Mouse (Mus musculus) liver, postnatal 0 days (tissue): ENCODE results near the gene 3110082J24Rik. TPM values are rescaled to one million over a fixed set of nuclear protein-coding genes. Genes with fewer than 3 reads are reported as not detected.

ENCODE experiments used
- ATAC-seq: fragments of 200-750 bp; cut with Nextera tagmentation; 2 replicates; pipeline ENCODE4 v1.8.0; 2017; ENCODE audit warnings: mild to moderate bottlenecking, moderate library complexity
- DNase-seq: peaks from one replicate; pipeline ENCODE4 v3.0.0-alpha.2; 2016
- H3K27ac ChIP-seq: fragments of 300-500 bp; sonication (generic); 2 replicates; pipeline ENCODE4 v1.5.1; 2014; ENCODE audit warnings: antibody characterized with exemption, moderate library complexity, mild to moderate bottlenecking, low read depth
- H3K27me3 ChIP-seq: fragments of 300-500 bp; sonication (generic); 2 replicates; pipeline ENCODE4 v1.6.1; 2014; ENCODE audit warnings: low read length, control low read depth, mixed read lengths; ENCODE audit not compliant: insufficient read depth
- H3K36me3 ChIP-seq: fragments of 300-500 bp; sonication (generic); replicated peaks from 2 replicates; pipeline ENCODE4 v1.6.1; 2014; ENCODE audit warnings: mild to moderate bottlenecking, control low read depth, low read length, moderate library complexity, mixed read lengths; ENCODE audit not compliant: insufficient read depth
- H3K4me1 ChIP-seq: fragments of 300-500 bp; sonication (generic); 2 replicates; pipeline ENCODE4 v1.6.1; 2014; ENCODE audit warnings: antibody characterized with exemption, mild to moderate bottlenecking, control low read depth; ENCODE audit not compliant: insufficient read depth
- H3K4me2 ChIP-seq: fragments of 300-500 bp; sonication (generic); 2 replicates; pipeline ENCODE4 v1.6.1; 2014; ENCODE audit warnings: low read depth, mild to moderate bottlenecking, low read length, moderate library complexity, mixed read lengths
- H3K4me3 ChIP-seq: fragments of 300-500 bp; sonication (generic); 2 replicates; pipeline ENCODE4 v1.5.1; 2014; ENCODE audit warnings: low read depth, low read length
- H3K9ac ChIP-seq: fragments of 300-500 bp; sonication (generic); replicated peaks from 2 replicates; pipeline ENCODE4 v1.6.1; 2014; ENCODE audit warnings: mild to moderate bottlenecking, moderate library complexity
- H3K9me3 ChIP-seq: fragments of 300-500 bp; sonication (generic); 2 replicates; pipeline ENCODE4 v1.6.1; 2016; ENCODE audit warnings: mild to moderate bottlenecking, control low read depth, low read length, mixed read lengths
- CTCF ChIP-seq: sonication (generic); IDR thresholded peaks from 2 replicates; pipeline ENCODE4 v1.5.1; 2016; ENCODE audit warnings: antibody characterized with exemption, low read depth
- EP300 ChIP-seq: IDR thresholded peaks from 2 replicates; pipeline ENCODE4 v1.6.1; 2016; ENCODE audit warnings: antibody characterized with exemption, low read depth, mild to moderate bottlenecking
- WGBS: fragments of 180-500 bp; shearing (Covaris S2); extraction: QIAGEN DNeasy Blood & Tissue Kit; methylation state at CpG from one replicate; pipeline ENCODE4 v1.1.7; 2014; ENCODE audit not compliant: insufficient replicate concordance; 5-methylcytosine and 5-hydroxymethylcytosine counted together
- polyA plus RNA-seq: library from polyadenylated mRNA; unstranded; fragments of >200 nt; fragmentation: Nextera tagmentation; extraction: Ambion mirVana; gene quantifications from 2 replicates; pipeline ENCODE4 v1.2.1, GENCODE M21; 2015

Gene 3110082J24Rik
- not detected in 2 replicates for polyA plus RNA-seq

DNA sequence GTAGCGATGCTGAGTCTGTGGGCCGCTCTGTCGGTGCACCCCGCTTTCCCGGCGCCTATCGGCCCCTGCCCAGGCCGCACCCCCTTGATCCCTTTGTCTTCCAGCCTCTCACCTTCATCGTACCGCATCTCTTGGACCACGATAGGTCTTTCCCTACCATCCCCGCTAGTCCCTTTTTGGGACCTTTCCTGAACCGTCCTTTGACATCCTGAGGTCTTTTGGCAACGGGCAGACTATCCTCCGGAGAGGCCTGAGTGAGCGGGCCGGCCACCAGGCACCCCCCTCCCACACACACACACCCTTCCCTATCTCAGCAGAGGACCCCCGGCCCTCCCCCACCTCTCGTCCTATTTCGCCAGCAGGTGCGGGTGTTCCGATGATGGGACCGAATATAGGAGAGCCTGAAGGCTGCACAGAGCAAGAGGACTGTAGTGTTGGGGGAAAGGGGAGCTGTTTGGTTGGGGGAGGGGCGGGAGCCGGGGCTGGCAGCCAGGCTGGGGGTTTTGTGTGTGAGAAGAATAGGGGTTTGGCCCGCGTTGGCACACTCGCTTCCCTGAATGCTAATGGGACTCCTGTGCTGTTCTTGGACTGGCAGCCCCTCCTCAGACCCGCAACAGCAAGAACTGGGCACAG is at the start of gene 3110082J24Rik:
Gene 3110082J24Rik (minus strand): TSS at position 419 of the 633 bp plus-strand sequence.
- peaks cover 15% of the 10 kb centered on the region for H3K4me1 ChIP-seq
- WGBS, result 3% methylated on average over 28 of the region's 29 CpGs

DNA sequence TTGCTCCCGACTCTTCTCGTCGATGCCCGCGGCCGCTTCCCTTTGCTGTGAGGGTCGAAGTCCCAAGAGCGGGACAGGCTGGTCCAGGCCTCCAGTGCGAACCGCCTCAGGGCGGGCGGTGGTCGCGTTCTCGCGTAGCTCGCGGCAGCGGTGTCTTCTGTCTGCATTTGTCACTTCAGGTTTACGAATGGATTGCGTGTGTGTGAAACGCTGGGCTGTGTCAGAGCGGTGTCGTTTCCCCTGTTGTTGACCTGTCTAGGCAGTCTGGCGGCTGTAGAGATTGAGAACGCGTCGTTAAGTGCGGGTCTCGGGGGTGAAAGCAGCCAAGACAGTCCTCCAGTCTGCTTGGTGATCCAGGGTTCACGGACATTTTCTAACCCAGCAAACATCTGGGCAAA is 49.5 kb upstream of the 3110082J24Rik start:
- 2% methylated on average over 31 of the region's 31 CpGs for WGBS
- peak overlapping the region; percentile 92 for H3K4me3 ChIP-seq
- no peaks in the 10 kb centered on the region for H3K9me3 ChIP-seq
- ATAC-seq (peak; percentile 11), DNase-seq (no peak)
- H3K9ac ChIP-seq, result peak overlapping the region; percentile 97
- H3K4me1 ChIP-seq, result 0 out of 2 replicates have a peak, but pooled peaks cover 7% of the 10 kb centered on the region
- H3K36me3 ChIP-seq, result no peaks in the 10 kb centered on the region; the same call in 1 of the 2 replicates
- TF ChIP-seq EP300, result no peak
- no peak for TF ChIP-seq CTCF
- H3K27me3 ChIP-seq, result no peaks in the 10 kb centered on the region
- peak overlapping the region; percentile 81 for H3K4me2 ChIP-seq
- H3K27ac ChIP-seq, result peak overlapping the region; percentile 97

More for the DNA sequence above, at the start of gene 3110082J24Rik:
- H3K4me3 ChIP-seq, result peak within 1 kb of the TSS; percentile 30
- H3K27ac ChIP-seq, result no peak within 1 kb of the TSS
- H3K9ac ChIP-seq, result no peak within 1 kb of the TSS
- peak within 1 kb of the TSS; percentile 60 for H3K4me2 ChIP-seq
- H3K9me3 ChIP-seq, result no peaks in the 10 kb centered on the region
- peaks cover 56% of the 10 kb centered on the region for H3K27me3 ChIP-seq
- DNase-seq, result peak; percentile 11
- H3K36me3 ChIP-seq, result no peaks in the 10 kb centered on the region
- ATAC-seq, result no peak
- TF ChIP-seq CTCF, result no peak
- no peak for TF ChIP-seq EP300

DNA sequence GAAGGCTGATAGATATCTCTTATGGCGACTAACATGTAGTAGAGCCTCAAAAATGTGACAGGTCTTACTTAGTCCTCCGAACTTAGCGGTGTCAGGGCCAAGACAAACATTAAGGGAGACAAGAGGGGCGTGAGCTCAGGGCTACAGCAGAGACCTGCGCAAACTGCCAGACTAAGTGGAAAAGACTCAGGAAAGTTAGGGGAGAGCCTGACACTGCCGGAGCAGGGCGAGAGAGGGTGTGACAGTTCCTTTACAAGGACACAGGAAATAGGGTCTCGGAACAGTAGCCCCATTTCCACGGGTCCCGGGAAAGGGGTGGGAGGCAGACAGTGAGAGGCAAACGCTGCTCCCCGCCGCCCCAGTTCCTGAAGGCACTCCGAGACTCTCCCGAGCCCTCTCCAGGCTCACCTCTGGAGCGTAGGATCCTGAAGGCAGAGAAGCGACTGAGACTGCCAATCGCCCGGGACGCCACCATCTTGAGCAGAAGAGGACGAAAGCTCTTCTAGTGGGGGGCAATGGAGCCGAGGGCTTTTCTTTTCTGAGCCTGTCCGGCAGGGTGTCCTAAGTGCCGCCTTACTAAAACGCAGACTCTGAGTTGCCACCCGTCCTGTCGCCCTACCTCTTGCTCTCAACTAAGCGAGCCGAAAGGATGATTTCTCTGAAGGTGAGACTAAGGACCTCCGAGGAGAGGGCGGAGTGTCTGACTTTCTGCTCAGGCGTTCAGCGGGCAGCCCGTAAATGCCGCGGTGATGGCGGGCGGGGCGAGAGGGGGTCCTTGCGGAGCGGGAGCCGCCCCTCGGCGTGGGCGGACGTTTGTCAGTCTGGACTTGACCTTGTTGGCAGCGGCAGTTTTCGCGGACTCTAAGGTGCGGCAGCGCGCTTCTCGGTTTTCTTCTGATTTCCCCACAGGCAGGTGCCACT is 48.8 kb upstream of the 3110082J24Rik start, which contains the start of the genes Hadha and Hadhb:
Gene Hadha (minus strand): TSS at position 689 of the 921 bp plus-strand sequence.
Gene Hadhb (plus strand): TSS at position 775 of the 921 bp plus-strand sequence.
- peak within 1 kb of the TSS; percentile 97 for H3K9ac ChIP-seq
- H3K27ac ChIP-seq, result peak within 1 kb of the TSS; percentile 97
- H3K4me3 ChIP-seq, result peak within 1 kb of the TSS; percentile 92
- TF ChIP-seq CTCF, result no peak
- TF ChIP-seq EP300, result peak; percentile 88
- 0 out of 2 replicates have a peak, but pooled peaks cover 5% of the 10 kb centered on the region for H3K4me1 ChIP-seq
- H3K27me3 ChIP-seq, result no peaks in the 10 kb centered on the region
- no peaks in the 10 kb centered on the region for H3K9me3 ChIP-seq
- peak within 1 kb of the TSS; percentile 81 for H3K4me2 ChIP-seq
- H3K36me3 ChIP-seq, result no peaks in the 10 kb centered on the region
- DNase-seq, result peak; percentile 96
- ATAC-seq, result peak; percentile 85
- WGBS, result under 1% methylated on average over 53 of the region's 53 CpGs

DNA sequence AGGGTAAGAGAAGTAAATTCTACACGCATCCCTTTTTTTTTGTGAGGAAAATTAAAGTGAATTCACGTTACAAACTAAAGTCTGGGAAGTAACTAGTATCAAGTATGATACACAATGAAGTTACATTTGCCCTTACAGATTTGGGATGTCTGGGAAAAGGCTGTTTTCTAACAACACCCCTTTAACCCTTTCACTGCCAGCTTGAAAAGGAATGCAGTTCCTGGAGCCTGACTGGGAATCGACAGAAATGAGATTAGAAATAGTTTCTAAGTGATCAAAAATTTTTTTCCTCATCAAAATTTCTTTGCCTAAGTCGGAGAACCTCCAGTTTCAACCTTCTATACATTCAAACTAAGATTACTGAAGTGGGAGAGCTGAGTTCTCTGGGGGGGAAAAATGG is 48.1 kb upstream of the 3110082J24Rik start:
- WGBS, result 20% methylated on average over 4 of the region's 4 CpGs
- peak overlapping the region; percentile 81 for H3K4me2 ChIP-seq
- DNase-seq (no peak), ATAC-seq (no peak)
- TF ChIP-seq EP300 (no peak), CTCF (no peak)
- peak overlapping the region; percentile 97 for H3K9ac ChIP-seq
- 0 out of 2 replicates have a peak, but pooled peaks cover 5% of the 10 kb centered on the region for H3K4me1 ChIP-seq
- H3K4me3 ChIP-seq, result peak overlapping the region; percentile 92
- H3K27ac ChIP-seq, result peak overlapping the region; percentile 97
- H3K9me3 ChIP-seq, result no peaks in the 10 kb centered on the region
- no peaks in the 10 kb centered on the region for H3K27me3 ChIP-seq
- H3K36me3 ChIP-seq, result no peaks in the 10 kb centered on the region; the same call in 1 of the 2 replicates

DNA sequence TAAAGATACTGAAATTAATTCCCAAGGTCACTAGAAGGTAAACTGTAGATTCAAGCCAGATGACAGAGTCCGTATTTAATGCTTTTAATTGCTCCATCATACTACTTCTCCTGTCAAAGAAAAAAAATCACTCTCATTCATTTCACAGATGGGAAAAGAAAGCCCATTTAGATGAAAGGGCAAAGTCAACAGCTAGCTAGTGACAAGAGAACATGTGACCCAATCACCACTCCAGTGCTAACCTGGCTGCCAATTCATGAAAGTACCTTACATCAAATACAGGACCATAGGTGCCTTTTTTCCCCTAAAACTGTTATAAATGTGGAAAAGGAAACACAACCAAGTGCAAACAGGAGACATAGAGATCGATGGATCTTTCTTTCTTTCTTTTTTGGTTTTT is 47.3 kb upstream of the 3110082J24Rik start:
- 0 out of 2 replicates have a peak overlapping the region, but pooled peaks have one; percentile 92 for H3K4me3 ChIP-seq
- 83% methylated on average over 2 of the region's 2 CpGs for WGBS
- no peak for ATAC-seq
- H3K27ac ChIP-seq, result peak overlapping the region; percentile 67
- peak overlapping the region; percentile 81; the same call in 1 of the 2 replicates for H3K4me2 ChIP-seq
- DNase-seq, result no peak
- no peak for TF ChIP-seq EP300
- TF ChIP-seq CTCF, result no peak
- H3K9me3 ChIP-seq, result no peaks in the 10 kb centered on the region
- H3K27me3 ChIP-seq, result no peaks in the 10 kb centered on the region
- no peak overlapping the region for H3K9ac ChIP-seq
- no peaks in the 10 kb centered on the region; the same call in none of the 2 replicates for H3K36me3 ChIP-seq
- peaks cover 9% of the 10 kb centered on the region; the same call in 1 of the 2 replicates for H3K4me1 ChIP-seq

DNA sequence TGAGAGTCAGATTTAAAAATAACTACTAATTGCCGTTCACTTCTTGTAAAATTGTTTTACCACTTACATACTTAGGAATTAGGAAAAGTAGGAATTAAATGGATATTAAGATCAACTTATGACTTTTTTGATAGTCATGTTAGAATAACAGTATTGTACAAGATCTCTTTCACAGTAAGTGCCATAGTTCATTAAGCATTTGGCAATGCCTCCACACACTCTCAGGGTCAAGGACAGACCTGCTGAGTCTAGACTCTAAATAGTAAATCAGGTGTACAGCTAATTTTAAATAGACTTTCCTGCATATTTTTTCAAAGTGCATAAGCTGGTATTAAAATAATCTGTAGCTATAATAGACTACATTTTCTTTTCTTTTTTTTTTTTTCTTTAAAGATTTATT is 46.5 kb upstream of the 3110082J24Rik start:
- Histone ChIP-seq H3K9ac (no peak overlapping the region), H3K4me2 (no peak overlapping the region), H3K9me3 (no peaks in the 10 kb centered on the region), H3K4me1 (peaks cover 10% of the 10 kb centered on the region; the same call in 1 of the 2 replicates), H3K36me3 (no peaks in the 10 kb centered on the region; the same call in none of the 2 replicates), H3K4me3 (no peak overlapping the region), H3K27ac (peak overlapping the region; percentile 94), H3K27me3 (no peaks in the 10 kb centered on the region)
- no peak; the same call in 1 of the 2 replicates for ATAC-seq
- 64% methylated on average over 1 of the region's 1 CpGs for WGBS
- DNase-seq, result no peak
- TF ChIP-seq CTCF (no peak), EP300 (no peak; the same call in 1 of the 2 replicates)
